Mouse (Mus musculus): ENCODE results near the gene Aqp1. TPM values are rescaled to one million over a fixed set of nuclear protein-coding genes. Genes with fewer than 3 reads are reported as not detected.

Gene Aqp1
- polyA plus RNA-seq, 1 experiment = 2.0 TPM

DNA sequence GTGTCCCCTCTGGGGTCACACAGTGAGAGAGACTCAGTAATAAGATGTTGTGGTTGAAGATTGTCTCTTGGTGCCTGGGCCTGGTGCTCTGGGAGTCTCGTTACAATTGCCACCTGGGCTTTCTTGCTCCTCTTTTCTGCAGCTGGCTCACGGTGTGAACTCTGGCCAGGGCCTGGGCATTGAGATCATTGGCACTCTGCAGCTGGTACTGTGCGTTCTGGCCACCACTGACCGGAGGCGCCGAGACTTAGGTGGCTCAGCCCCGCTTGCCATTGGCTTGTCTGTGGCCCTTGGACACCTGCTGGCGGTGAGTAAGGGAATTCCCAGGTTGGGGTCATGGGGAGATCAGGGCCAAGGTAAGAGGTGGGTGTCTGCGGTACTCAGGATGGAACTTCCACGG is 9.0 kb downstream of the Aqp1 start:
- Histone ChIP-seq H3K4me3 (replicated peaks; ENCODE audit: insufficient read depth, low read depth, low read length) (no peak overlapping the region), H3K4me1 (ENCODE audit: control insufficient read depth, insufficient read depth, low read length) (no peaks in the 10 kb centered on the region), H3K27ac (ENCODE audit: insufficient read depth, low read length) (no peak overlapping the region), H3K27me3 (ENCODE audit: control insufficient read depth, insufficient read depth, low read length) (no peaks in the 10 kb centered on the region)
- no peak for DNase-seq
- TF ChIP-seq CTCF (IDR thresholded peaks at IDR 0.05; ENCODE audit: borderline replicate concordance, insufficient read depth, low read depth, low read length) = no peak
- TF ChIP-seq POLR2A (IDR thresholded peaks at IDR 0.05; ENCODE audit: borderline replicate concordance, insufficient read depth, low read length) = no peak
- 88% methylated on average over 10 of the region's 10 CpGs for WGBS

DNA sequence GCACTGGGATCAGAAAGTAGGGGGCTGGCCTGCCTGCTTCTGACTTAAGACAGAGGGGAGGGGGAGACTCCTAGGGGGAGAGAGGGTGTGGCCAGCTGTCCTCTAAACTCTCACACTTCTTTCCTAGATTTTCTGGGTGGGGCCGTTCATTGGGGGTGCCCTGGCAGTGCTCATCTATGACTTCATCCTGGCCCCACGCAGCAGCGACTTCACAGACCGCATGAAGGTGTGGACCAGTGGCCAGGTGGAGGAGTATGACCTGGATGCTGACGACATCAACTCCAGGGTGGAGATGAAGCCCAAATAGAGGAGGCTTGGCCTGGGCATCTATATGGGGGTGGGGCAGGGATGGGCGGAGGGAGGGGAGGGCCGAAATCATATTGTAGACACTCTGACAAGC is 10.3 kb downstream of the Aqp1 start:
- Histone ChIP-seq H3K27ac (ENCODE audit: insufficient read depth, low read length) (no peak overlapping the region), H3K4me3 (replicated peaks; ENCODE audit: insufficient read depth, low read depth, low read length) (no peak overlapping the region), H3K4me1 (ENCODE audit: control insufficient read depth, insufficient read depth, low read length) (no peaks in the 10 kb centered on the region), H3K27me3 (ENCODE audit: control insufficient read depth, insufficient read depth, low read length) (no peaks in the 10 kb centered on the region)
- TF ChIP-seq CTCF (IDR thresholded peaks at IDR 0.05; ENCODE audit: borderline replicate concordance, insufficient read depth, low read depth, low read length) (no peak), POLR2A (IDR thresholded peaks at IDR 0.05; ENCODE audit: borderline replicate concordance, insufficient read depth, low read length) (no peak)
- 91% methylated on average over 7 of the region's 7 CpGs for WGBS
- DNase-seq = no peak

DNA sequence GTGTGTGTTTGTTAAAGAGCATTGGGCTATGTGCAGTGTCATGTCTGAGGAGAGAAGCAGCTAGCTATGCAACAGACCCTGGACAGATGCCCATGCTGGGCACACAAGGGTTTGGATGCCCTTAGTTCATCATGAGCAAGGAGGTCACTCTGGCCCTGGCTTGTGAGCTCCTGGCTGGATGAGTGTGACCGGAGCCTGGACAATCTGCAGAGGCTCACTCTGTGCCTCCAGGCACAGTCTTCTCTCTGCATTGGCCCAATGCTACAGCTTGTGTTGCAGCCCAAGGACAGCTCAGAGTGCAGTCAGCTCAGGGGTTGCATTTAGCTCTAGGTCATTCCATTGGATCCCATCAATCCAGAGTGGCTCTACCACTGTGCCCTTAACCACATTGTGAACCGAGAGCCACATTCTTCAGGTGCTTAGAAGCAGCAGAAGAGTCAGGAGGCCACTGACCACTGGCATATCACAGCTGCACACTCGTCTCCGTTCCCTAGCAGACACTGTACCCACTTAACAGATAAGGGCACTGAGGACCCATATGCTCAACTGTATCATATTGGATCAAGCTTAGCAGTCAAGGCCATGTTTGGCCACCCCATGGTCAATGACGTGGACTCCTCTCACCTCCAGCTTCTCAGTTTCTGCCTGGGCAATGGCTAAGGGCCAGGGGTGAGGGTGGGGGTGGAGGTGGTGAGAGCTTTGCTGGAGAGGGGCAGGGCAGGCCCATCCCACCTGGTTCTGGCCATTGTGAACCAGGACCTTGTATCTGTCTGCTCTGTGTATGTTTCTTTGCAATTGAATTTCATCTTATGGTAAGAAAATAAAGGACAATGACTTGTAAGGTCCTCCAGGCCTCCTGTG is 11.7 kb downstream of the Aqp1 start:
- 89% methylated on average over 5 of the region's 5 CpGs for WGBS
- Histone ChIP-seq H3K27ac (ENCODE audit: insufficient read depth, low read length) (no peak overlapping the region), H3K27me3 (ENCODE audit: control insufficient read depth, insufficient read depth, low read length) (no peaks in the 10 kb centered on the region), H3K4me3 (replicated peaks; ENCODE audit: insufficient read depth, low read depth, low read length) (no peak overlapping the region), H3K4me1 (ENCODE audit: control insufficient read depth, insufficient read depth, low read length) (no peaks in the 10 kb centered on the region)
- DNase-seq = no peak
- TF ChIP-seq CTCF (IDR thresholded peaks at IDR 0.05; ENCODE audit: borderline replicate concordance, insufficient read depth, low read depth, low read length) = no peak
- no peak for TF ChIP-seq POLR2A (IDR thresholded peaks at IDR 0.05; ENCODE audit: borderline replicate concordance, insufficient read depth, low read length)

DNA sequence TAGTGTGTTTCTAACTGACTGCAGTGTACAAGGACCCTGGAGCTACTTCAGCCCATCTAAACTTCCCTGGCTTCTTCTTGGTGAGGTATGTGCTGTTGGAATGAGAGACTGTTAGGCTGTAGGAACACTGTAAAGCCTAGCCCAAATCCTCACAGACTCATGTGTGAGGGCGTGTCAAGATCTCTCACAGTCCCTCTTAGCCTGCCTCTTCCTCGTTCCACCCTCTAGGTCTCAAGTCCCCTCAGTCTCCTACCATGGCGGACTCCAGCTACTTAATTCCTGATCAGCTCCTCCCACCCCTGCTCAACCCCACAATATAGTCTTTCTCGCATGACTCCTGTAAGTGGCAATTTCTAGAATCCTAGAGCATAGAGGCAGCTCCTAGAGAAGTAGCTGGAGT is 13.0 kb downstream of the Aqp1 start:
- Histone ChIP-seq H3K4me1 (ENCODE audit: control insufficient read depth, insufficient read depth, low read length) (no peaks in the 10 kb centered on the region), H3K27ac (ENCODE audit: insufficient read depth, low read length) (no peak overlapping the region), H3K27me3 (ENCODE audit: control insufficient read depth, insufficient read depth, low read length) (no peaks in the 10 kb centered on the region), H3K4me3 (replicated peaks; ENCODE audit: insufficient read depth, low read depth, low read length) (no peak overlapping the region)
- no peak for DNase-seq
- WGBS = 95% methylated on average over 4 of the region's 4 CpGs
- TF ChIP-seq CTCF (IDR thresholded peaks at IDR 0.05; ENCODE audit: borderline replicate concordance, insufficient read depth, low read depth, low read length) = no peak
- TF ChIP-seq POLR2A (IDR thresholded peaks at IDR 0.05; ENCODE audit: borderline replicate concordance, insufficient read depth, low read length) = no peak

DNA sequence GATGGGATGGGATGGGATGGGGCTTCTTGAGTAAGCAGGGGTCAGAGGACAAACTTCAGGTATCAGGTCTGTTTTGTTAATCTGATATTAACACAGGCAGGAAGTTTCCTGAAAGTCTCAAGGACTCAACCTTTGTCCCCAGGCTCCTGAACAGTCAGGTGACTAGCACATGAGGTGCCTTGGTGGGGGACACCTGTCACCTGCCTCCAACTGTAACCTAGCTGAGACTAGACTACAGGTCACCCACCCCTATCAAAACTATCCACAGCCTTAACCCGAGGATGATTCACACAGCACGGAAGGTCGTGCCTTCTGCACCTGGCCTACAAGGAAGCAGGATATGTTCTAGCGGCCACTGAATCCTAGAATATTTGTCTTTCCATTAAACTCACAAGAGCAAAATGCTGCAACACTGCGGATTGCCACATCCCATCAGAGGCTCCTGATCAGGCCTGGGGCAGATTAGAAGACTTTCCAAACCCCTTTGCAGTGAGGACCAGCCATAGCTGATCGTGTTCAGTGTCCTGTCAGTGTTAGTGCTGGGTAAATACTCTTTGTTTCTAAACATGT is 14.2 kb downstream of the Aqp1 start:
- H3K4me3 ChIP-seq (replicated peaks; ENCODE audit: insufficient read depth, low read depth, low read length) = no peak overlapping the region
- no peak overlapping the region for H3K27ac ChIP-seq (ENCODE audit: insufficient read depth, low read length)
- WGBS = 94% methylated on average over 6 of the region's 6 CpGs
- no peaks in the 10 kb centered on the region for H3K27me3 ChIP-seq (ENCODE audit: control insufficient read depth, insufficient read depth, low read length)
- no peak for DNase-seq
- no peaks in the 10 kb centered on the region for H3K4me1 ChIP-seq (ENCODE audit: control insufficient read depth, insufficient read depth, low read length)
- TF ChIP-seq POLR2A (IDR thresholded peaks at IDR 0.05; ENCODE audit: borderline replicate concordance, insufficient read depth, low read length) (no peak), CTCF (IDR thresholded peaks at IDR 0.05; ENCODE audit: borderline replicate concordance, insufficient read depth, low read depth, low read length) (no peak)

DNA sequence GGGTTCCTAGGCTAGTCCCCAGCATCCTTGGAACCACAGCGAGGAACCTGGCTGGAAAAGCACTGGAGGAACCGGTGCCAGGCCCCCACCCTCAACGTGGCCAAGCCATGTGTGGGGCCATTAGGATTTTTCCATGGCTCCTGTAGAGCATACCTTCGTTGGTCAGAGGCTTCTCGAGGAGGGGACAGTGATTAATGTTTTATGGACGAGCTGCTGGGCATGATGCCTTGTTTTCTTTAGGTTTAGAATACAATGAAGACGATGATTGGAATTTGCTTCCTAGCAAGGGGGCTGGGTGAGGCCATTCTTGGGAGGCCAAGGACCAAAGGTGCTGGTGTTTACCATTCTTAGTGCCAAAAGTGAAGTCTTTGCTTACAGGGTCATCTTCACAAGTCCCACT is 15.5 kb downstream of the Aqp1 start:
- no peaks in the 10 kb centered on the region for H3K4me1 ChIP-seq (ENCODE audit: control insufficient read depth, insufficient read depth, low read length)
- H3K4me3 ChIP-seq (replicated peaks; ENCODE audit: insufficient read depth, low read depth, low read length) = no peak overlapping the region
- no peak for DNase-seq
- H3K27me3 ChIP-seq (ENCODE audit: control insufficient read depth, insufficient read depth, low read length) = no peaks in the 10 kb centered on the region
- WGBS = 73% methylated on average over 7 of the region's 7 CpGs
- H3K27ac ChIP-seq (ENCODE audit: insufficient read depth, low read length) = no peak overlapping the region
- TF ChIP-seq POLR2A (IDR thresholded peaks at IDR 0.05; ENCODE audit: borderline replicate concordance, insufficient read depth, low read length) (no peak), CTCF (IDR thresholded peaks at IDR 0.05; ENCODE audit: borderline replicate concordance, insufficient read depth, low read depth, low read length) (no peak)

DNA sequence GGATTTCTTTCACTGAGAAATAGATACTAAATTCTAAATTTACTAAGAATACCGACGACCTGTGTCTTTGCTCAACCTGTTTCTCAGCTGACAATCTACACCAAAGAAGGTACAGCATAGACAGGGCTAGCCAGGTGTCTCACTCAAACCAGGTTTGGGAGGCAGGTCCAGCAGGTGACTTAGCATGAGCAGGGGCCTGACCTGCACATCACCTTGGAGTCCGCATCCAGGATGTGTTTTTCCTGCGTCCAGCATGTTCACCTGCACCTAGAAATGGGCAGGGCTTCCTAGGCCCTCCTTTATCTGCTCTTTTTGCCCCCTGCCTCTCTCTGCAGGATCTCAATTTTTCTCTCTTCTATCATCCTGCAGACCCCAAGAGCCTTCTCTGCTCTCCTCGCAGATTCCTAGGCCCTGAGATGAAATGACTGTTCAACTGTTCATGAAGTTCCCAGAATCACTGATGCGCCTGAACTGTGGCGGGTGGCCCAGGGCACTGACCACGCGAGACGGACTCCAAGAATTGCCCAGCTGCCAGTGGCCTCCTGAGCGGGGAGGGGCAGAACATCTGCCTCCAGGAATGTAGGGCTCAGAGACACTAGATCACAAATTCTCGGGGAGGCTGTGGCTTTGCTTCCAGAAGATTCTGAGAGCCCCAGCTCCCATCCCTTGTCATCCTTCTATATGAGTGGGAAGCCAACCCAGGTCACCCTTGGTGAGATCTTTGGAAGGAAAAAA is 17.6 kb downstream of the Aqp1 start:
- no peaks in the 10 kb centered on the region for H3K27me3 ChIP-seq (ENCODE audit: control insufficient read depth, insufficient read depth, low read length)
- H3K27ac ChIP-seq (ENCODE audit: insufficient read depth, low read length) = no peak overlapping the region
- DNase-seq = no peak
- TF ChIP-seq POLR2A (IDR thresholded peaks at IDR 0.05; ENCODE audit: borderline replicate concordance, insufficient read depth, low read length) (no peak), CTCF (IDR thresholded peaks at IDR 0.05; ENCODE audit: borderline replicate concordance, insufficient read depth, low read depth, low read length) (no peak)
- WGBS = 81% methylated on average over 12 of the region's 12 CpGs
- H3K4me1 ChIP-seq (ENCODE audit: control insufficient read depth, insufficient read depth, low read length) = no peaks in the 10 kb centered on the region
- no peak overlapping the region for H3K4me3 ChIP-seq (replicated peaks; ENCODE audit: insufficient read depth, low read depth, low read length)
